Mouse (Mus musculus) hindbrain, embryonic 12.5 days (tissue): ENCODE data around the gene Aen. TPM values are rescaled to one million over a fixed set of nuclear protein-coding genes. Genes with fewer than 3 reads are reported as not detected.

ENCODE experiments used
- ATAC-seq: fragments of 200-750 bp; cut with Nextera tagmentation; 2 replicates; pipeline ENCODE4 v1.8.0; 2017; ENCODE audit warnings: moderate TSS enrichment; ENCODE audit not compliant: low FRiP score
- H3K27ac ChIP-seq: fragments of 300-500 bp; sonication (generic); 2 replicates; pipeline ENCODE4 v1.5.1; 2016; ENCODE audit warnings: mild to moderate bottlenecking
- H3K27me3 ChIP-seq: fragments of 300-500 bp; sonication (generic); 2 replicates; pipeline ENCODE4 v1.6.1; 2016; ENCODE audit warnings: mild to moderate bottlenecking
- H3K36me3 ChIP-seq: fragments of 300-500 bp; sonication (generic); 2 replicates; pipeline ENCODE4 v1.6.1; 2016; ENCODE audit warnings: mild to moderate bottlenecking
- H3K4me1 ChIP-seq: fragments of 300-500 bp; sonication (generic); 2 replicates; pipeline ENCODE4 v1.6.1; 2016
- H3K4me2 ChIP-seq: fragments of 300-500 bp; sonication (generic); replicated peaks from 2 replicates; pipeline ENCODE4 v1.6.1; 2016; ENCODE audit warnings: mild to moderate bottlenecking
- H3K4me3 ChIP-seq: fragments of 300-500 bp; sonication (generic); 2 replicates; pipeline ENCODE4 v1.5.1; 2016; ENCODE audit warnings: mild to moderate bottlenecking
- H3K9ac ChIP-seq: fragments of 300-500 bp; sonication (generic); 2 replicates; pipeline ENCODE4 v1.6.1; 2016; ENCODE audit warnings: mild to moderate bottlenecking, moderate library complexity
- H3K9me3 ChIP-seq: fragments of 300-500 bp; sonication (generic); replicated peaks from 2 replicates; pipeline ENCODE4 v1.6.1; 2016; ENCODE audit warnings: mild to moderate bottlenecking
- WGBS: fragments of 180-500 bp; shearing (Covaris S2); methylation state at CpG from one replicate; pipeline ENCODE4 v1.1.7; 2016; 5-methylcytosine and 5-hydroxymethylcytosine counted together
- microRNA-seq: library from miRNA; unstranded; fragments of <30 nt; microRNA quantifications from one replicate; pipeline ENCODE4, GENCODE M21; 2017
- polyA plus RNA-seq: library from polyadenylated mRNA; unstranded; fragments of >200 nt; fragmentation: Nextera tagmentation; extraction: Ambion mirVana; gene quantifications from 2 replicates; pipeline ENCODE4 v1.2.1, GENCODE M21; 2016

The Aen gene
- polyA plus RNA-seq, 1 experiment from 2014 or later = 44.3 TPM

DNA sequence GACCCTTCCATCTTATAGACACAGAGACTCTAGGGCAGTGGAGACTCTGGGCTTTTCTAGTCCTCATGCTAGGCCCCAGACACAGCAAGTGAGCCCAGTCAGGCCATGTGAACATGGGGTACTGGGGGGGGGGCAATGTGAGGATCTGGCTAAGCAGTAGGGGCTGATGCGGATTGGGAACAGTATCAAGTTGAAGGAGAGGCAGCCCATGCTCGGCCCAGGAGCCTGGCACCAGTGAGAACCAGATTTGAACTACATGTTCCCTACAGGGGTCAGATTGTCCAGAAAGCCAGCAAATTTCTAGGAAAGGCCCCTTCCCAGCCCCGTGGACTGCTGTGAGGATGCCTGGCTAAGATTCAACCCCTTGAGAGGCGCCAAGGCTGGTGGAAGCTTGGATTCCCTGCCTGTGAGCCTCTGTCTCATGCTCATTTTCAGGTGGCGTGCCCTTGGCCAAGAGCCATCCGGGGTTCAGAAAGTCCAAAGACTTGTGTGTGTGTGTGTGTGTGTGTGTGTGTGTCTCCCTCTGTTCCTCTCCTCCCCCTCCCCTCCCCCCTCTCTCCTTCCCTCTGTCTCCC, 62.9 kb downstream of the Aen start:
- H3K36me3 ChIP-seq = no peaks in the 10 kb centered on the region
- H3K27ac ChIP-seq = no peak overlapping the region
- no peak overlapping the region for H3K4me2 ChIP-seq
- no peaks in the 10 kb centered on the region for H3K27me3 ChIP-seq
- no peaks in the 10 kb centered on the region for H3K4me1 ChIP-seq
- H3K9ac ChIP-seq = no peak overlapping the region
- H3K9me3 ChIP-seq = no peaks in the 10 kb centered on the region
- ATAC-seq = no peak
- no peak overlapping the region for H3K4me3 ChIP-seq
- 67% methylated on average over 6 of the region's 6 CpGs for WGBS

Small RNA genes within 50 kb of the gene (microRNA-seq; reads per million reads assigned to microRNA genes)
- 166 reads per million, percentile 55 among the genes with 10 or more reads in this experiment for gene Mir7-2

Other genes with a start within 250 kb of the Aen start
- gene Ntrk3, start 157.8 kb upstream of the Aen start, polyA plus RNA-seq = 9.3 and 9.9 TPM in 2 replicates
- gene Mrps11, start 112.7 kb upstream of the Aen start, polyA plus RNA-seq = 64.0 and 64.2 TPM in 2 replicates
- gene Mrpl46, start 112.3 kb upstream of the Aen start, polyA plus RNA-seq = 57.3 and 59.3 TPM in 2 replicates
- gene Det1, start 48.6 kb upstream of the Aen start, polyA plus RNA-seq = 19.8 and 21.6 TPM in 2 replicates
- 0.40 and 0.86 TPM in 2 replicates for gene Isg20, start 17.6 kb downstream of the Aen start, polyA plus RNA-seq
- gene Acan, start 157.6 kb downstream of the Aen start, polyA plus RNA-seq = 4.4 and 11.8 TPM in 2 replicates
- gene Hapln3, start 235.2 kb downstream of the Aen start, polyA plus RNA-seq = 0.92 and 1.9 TPM in 2 replicates